Mouse (Mus musculus) embryonic fibroblast, embryonic 13.5 days (primary cell): ENCODE results near the gene Myo3a.

Source experiments
- CTCF ChIP-seq: IDR thresholded peaks from 2 replicates; pipeline ENCODE4 v1.5.1; 2011; ENCODE audit warnings: mild to moderate bottlenecking, control low read depth, low read length, moderate library complexity, borderline replicate concordance; ENCODE audit not compliant: insufficient read depth
- POLR2A ChIP-seq: IDR thresholded peaks from 2 replicates; pipeline ENCODE4 v1.6.1; 2011; ENCODE audit warnings: low read depth, mild to moderate bottlenecking, control low read depth, low read length, moderate library complexity

GRCm38 (mm10) chr2:22227308-22227707 is at the start of gene Myo3a:
- TF ChIP-seq POLR2A (no peak), CTCF (no peak)
